Mouse (Mus musculus): ENCODE measurements around the gene Cx3cr1. TPM values are rescaled to one million over a fixed set of nuclear protein-coding genes. Genes with fewer than 3 reads are reported as not detected.

The Cx3cr1 gene
- total RNA-seq, 2 experiments from 2014 or later, result 0.24 to 0.61 TPM

DNA sequence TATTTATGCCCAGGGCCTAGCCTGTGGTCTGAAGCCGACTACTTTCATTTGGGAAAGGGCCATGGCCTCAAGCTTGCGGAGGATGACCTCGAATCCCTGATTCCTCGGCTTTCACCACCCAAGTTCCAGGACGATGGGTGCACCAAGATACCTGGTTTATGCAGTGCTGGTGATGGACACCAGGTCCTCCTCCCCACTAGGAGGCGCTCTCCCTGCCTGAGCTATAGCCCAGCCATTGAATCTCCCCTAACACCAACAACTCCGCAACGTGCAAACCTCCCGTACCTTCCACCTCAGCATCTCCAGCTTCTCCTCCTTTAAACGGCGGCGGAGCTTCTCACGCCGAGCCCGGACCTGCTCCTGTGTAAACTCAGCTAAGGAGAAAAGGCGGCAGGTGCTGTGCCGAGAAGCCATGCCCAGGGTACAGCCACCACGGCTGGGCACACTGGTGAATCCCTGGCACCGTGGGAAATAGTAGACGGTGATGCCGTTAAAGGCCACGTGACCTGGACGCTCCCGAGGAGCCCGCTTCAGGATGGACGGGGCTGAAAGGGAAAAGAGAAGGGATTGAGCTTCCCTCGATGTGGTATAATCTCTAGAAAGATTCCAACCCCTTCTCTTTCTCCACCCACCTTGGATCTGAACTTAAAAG lies 95.7 kb downstream of the Cx3cr1 start:
- DNase-seq, result no peak

DNA sequence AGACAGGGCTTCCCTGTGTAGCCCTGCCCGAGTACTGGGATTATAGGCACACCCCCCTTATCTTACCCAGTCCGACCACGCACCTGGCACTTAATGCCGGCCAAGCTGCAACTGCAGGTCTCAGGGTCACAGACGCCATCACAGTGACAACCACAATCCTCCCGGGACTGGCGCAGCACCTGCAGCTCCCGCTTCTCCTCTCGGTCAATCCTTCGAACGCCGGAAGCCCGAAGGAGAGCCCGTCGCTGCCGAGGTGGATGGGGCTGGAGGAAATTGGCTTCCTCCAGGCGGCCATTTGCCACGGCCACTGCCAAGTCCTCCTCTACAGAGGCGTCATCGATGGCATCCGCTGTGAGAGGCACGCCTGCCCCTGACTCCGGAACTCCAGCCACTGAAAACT lies 96.4 kb downstream of the Cx3cr1 start:
- DNase-seq, result no peak

DNA sequence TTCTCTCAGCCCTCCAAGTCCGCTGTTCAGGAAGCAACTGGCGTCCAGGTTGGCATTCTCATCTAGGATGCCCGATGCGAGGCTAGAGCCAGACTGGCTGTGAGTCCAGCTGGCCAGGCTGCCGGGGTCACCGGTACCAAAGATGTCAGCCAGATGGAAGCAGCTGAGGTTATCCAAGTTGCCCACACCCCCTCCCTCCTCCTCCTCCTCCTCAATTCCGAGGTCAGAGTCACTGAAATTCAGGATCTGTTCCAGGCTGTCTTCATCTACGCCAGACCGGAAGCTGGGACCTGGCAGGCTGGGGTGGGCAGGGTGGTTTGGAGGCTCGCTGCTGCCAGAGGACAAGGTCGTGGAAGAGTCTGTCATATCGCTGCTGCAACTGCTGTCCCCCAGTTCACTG lies 97.1 kb downstream of the Cx3cr1 start:
- DNase-seq, result peak; percentile 81

DNA sequence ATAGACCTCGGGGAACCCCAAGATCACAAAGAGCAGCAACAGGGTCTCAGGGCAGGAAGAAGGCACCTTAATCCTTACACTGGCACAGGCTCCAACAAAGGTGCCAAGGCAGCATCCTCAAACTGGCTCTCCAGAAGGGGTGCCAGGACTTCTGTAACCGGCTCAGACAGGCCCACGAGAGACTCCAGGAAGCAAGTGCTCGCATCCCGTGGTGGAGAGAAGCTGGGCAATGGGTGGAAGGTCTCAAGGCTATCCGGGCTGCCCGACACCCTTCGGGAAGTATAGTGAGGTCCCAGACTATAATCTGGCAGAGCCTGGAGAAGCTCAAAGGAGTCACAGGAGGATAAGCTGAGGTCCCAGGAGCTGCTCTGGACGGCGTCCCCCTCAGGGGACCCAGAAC lies 97.5 kb downstream of the Cx3cr1 start:
- DNase-seq, result no peak

- DNase-seq, result no peak
Observed at GRCm38 (mm10) chr9:119970763-119971656, 98.7 kb downstream of the Cx3cr1 start.

DNA sequence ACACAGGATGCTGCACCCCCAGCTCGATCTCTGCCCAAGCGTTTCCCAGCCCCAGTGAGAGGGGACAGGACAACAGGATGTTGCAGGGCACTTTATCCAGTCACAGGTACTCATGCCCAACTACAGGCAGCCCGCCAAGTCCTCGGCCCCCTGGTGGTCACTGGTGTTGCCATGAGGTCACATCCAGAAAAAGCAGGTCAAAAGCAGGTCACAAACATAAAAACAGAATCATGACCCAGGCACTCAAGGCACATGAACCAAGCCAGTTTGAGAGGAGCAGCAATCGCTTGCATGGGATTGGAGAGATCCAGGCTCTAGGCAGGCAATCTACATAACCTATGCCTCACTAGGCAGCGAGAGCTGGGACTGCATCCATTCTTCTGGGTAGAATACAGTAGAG lies 99.5 kb downstream of the Cx3cr1 start:
- no peak for DNase-seq

- no peak for DNase-seq
Observed at GRCm38 (mm10) chr9:119969811-119970210, 99.9 kb downstream of the Cx3cr1 start.

DNA sequence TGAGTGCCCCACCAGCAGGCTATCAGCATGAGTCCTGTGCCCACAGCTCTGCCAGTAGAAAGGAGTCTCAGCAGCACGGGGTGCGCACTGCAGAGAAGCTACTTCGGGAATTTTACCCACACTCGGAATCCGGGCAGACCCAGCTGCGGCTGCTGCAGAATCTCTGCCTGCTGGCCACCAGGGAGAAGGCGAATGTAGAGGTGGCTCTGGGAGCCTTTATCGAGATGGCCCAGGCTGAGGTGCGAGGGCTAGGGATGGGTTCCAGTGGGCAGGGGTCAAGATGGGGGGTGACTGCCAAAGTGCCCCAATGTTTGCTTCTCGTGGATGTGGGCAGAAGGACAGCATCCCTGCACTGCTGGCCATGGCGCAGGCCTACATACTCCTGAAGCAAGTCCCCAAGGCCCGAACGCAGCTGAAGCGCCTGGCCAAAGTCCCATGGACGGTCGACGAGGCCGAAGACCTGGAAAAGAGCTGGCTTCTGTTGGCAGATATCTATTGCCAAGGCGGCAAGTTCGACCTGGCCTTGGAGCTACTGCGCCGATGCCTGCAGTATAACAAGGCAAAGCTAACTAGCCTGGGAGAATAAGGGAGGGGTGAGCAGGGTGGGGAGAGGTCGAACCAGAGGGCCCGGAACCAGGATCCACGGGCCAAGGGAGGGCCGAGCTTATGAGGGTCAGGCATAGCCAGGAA lies 103.3 kb downstream of the Cx3cr1 start:
- no peak for DNase-seq

DNA sequence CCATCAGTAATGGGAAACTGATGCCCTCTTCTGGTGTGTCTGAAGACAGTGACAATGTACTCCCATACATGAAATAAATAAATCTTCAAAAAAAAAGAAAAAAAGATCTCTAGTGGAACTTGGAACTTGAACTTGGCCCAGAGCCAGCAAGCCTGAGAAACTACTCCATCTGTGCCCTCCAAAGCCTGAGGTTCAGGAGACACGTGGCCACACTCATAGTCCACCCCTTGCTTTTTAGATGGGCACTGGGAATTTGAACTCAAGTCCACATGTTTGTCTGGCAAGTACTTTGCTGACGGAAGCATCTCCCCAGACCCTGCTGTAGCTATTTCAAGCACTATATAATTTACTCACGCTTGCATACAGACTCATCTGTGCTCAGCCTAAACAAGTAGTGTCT lies 104.5 kb downstream of the Cx3cr1 start:
- DNase-seq, result no peak

- no peak for DNase-seq
Observed at GRCm38 (mm10) chr9:119964206-119964605, 105.5 kb downstream of the Cx3cr1 start.

DNA sequence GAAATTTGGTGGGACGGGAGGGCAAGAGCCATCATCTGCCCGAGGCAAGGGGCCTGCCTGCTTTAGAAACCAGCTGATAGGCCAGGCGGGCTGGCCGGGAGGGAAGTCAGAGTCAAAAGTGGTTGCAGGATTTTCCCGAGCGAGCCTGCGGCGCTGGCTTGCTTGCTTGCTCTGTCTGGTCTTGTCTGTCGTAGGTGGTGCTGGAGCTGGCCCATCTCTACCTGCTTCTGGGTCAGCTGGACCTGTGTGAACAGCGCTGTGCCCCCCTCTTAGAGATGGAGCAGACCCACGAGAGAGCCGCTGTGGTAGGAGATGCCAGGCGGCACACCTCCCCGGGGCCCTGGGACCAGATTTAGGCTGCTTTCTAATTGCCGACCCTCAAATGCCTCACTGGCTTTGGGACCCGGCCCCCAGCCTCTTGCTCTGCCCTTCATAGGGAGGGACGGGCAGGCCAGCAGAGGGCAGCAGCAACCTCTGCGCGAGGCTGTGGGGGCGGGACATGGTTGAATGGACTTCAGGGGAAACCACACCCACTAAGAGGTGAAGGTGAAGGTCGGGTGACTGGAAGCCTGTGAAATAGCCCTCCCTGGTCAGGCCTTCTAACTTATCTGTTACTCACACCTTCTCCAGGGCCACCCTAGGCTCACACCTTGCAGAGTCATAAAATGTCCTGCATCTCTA lies 106.6 kb downstream of the Cx3cr1 start:
- DNase-seq, result peak; percentile 60

GRCm38 (mm10) chr9:119962216-119962615 lies 107.5 kb downstream of the Cx3cr1 start:
- no peak for DNase-seq

GRCm38 (mm10) chr9:119958835-119959234 lies 110.8 kb downstream of the Cx3cr1 start:
- no peak for DNase-seq

GRCm38 (mm10) chr9:119951388-119951787 lies 118.3 kb downstream of the Cx3cr1 start:
- no peak for DNase-seq

DNA sequence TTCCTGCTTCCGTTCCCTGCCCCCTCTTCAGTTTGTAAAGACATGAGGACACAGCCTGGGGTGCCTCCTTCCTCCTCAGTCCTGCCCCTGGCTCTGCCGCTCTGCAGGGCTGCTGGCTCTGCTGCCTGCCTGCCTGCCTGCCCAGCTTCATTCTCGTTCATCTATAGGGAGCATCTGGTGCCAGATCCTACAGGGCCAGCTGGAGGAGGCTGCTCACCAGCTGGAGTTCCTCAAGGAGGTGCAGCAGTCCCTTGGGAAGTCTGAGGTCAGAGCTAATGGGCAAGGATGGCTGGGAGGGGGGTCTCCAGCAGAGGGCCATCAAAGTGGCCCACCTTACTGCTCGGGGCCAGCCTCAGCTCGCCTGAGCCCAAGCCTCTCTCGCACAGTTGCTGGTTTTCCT lies 119.2 kb downstream of the Cx3cr1 start:
- no peak for DNase-seq

GRCm38 (mm10) chr9:119948804-119949203 lies 120.9 kb downstream of the Cx3cr1 start:
- DNase-seq, result no peak

GRCm38 (mm10) chr9:119945173-119945900 lies 124.3 kb downstream of the Cx3cr1 start:
- DNase-seq, result no peak

GRCm38 (mm10) chr9:119943326-119943725 lies 126.4 kb downstream of the Cx3cr1 start:
- no peak for DNase-seq

- DNase-seq, result no peak
Observed at GRCm38 (mm10) chr9:119941861-119942260, 127.8 kb downstream of the Cx3cr1 start.

GRCm38 (mm10) chr9:119941407-119941806 lies 128.3 kb downstream of the Cx3cr1 start:
- DNase-seq, result no peak

GRCm38 (mm10) chr9:119939646-119940045 lies 130.0 kb downstream of the Cx3cr1 start:
- DNase-seq, result no peak

GRCm38 (mm10) chr9:119938496-119938895 lies 131.2 kb downstream of the Cx3cr1 start:
- DNase-seq, result no peak

Measured in gastrocnemius, postnatal 25 days (tissue).